Mouse (Mus musculus) naive thymus-derived CD4-positive, alpha-beta T cell, adult 2 months (primary cell): Measurements from ENCODE around the gene Samd15.
A peak's percentile ranks its signal among the peaks of the same experiment; 100 is the strongest.
"Not testable (repeated sequence)": the region's sequence is repeated elsewhere in the genome, so short reads cannot be mapped to it uniquely, and the experiment has no call there.

ENCODE experiments used
- DNase-seq: peaks from one replicate; pipeline ENCODE4 v3.0.0-alpha.2; 2011; ENCODE audit warnings: low read depth

Gene Samd15

DNA sequence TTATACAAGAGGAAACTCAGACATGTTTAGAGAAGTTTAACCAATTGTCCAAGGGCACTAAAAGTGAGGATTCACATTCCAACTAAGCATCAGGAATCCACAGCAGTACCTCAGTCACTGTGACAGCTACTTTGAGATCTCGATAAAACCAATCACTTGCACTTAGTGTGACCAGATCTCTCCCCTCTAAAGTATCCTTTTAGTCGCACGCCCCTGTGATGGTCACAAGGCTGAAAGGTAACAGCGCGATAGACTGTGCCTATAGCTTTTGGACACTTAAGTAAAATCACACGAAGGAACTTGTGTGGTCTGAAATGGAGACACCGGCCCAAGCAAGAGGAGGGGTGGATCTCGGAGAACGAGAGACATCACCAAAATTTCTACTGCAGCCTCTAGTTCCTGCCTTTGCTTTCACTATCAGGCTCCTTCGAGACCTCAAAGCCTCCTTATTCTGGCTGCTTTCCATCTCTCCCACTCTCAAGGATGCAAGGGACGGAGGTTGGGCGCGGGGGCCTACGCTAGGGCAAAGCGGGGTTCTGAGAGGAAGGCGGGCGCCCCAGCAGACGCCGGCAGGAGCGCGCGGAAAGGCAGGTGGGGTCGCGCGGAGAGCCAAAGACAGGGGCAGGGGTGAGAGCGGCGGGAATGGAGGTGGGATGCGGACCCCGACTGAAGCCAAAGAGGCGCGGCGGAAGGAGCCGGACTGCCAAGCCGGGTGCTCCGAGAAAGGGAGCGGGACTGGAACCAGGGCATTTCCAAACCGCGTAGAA, at the start of gene Samd15:
Samd15 (plus strand) TSS at position 518 of the 767 bp plus-strand sequence.
- DNase-seq: peak; percentile 61

DNA sequence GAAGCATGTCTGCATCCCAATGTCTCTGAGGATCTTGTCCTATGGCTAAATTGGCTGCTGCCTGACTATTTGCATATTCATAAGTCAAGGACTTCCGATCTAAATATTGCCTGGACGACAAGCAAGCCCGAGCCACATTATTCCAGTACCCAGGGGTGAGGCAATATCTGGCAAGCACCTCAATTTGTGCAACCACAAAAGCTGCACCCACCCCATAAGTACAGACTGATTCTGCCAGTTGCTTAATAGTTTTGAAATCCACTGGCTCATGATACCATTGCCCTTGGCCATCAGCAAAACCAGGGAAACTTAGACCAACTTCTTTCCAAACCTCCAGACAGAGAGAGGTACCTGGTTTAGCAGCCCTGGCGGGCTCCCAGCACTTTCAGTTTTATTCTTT, 45.1 kb upstream of the Samd15 start:
- not testable (repeated sequence) for DNase-seq

DNA sequence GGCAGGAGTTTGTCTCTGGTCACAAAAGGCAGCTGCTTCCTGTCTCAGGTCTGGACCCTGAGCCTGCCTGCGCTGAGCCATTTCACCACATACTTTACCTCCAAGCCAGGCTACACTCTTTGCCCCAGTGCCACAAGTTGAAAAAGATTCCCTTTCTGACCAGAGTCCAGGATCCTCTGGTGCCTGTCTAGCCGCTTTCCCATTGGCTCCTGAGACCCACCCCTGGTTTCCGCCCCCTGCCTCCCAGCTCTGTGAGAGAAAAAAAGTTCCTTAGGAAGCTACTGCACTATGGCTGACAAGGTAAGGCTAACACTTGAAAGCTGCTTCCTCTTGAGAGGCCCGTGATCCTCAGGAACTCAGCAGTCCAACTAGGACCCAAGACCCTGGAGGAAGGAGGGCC, 42.2 kb upstream of the Samd15 start:
- no peak for DNase-seq

DNA sequence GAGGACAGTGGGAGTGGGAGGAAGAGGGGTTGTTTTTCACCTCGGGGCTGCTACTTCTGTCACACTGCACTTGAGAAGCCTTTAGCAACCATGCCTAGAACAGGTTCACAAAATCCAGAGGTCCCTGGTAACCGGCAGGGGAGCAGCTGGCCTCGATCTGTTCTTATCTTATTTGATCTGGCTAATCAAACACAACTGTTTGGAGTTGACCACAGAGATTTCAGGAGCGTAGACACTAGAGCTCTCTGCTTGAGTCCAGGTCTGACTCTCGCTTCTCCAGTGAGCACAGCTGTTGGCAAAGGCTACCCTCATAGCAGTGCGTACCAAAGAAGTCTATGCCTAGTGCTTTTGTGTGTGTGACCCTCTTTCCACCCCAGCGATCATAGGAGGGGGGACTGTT, 41.4 kb upstream of the Samd15 start:
- DNase-seq: no peak

DNA sequence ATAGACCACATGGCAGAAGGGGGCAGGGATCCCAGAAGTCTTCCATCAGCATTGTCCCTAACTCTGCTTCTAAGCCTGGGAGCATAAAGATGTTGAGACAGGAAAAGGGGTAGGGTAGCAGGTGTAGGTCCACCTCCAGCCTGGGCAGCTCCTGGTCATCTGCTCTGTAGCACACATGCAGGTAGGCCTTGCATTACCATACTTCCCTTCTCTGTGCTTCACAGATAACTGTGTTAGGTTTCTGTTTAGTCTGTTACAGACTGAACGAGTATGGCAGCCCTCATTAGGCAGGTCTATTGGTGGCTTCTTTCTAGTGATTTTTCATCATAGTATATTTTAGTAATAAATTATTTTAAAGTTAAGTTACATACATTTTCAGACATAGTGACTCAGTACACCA, 39.2 kb upstream of the Samd15 start:
- no peak for DNase-seq

DNA sequence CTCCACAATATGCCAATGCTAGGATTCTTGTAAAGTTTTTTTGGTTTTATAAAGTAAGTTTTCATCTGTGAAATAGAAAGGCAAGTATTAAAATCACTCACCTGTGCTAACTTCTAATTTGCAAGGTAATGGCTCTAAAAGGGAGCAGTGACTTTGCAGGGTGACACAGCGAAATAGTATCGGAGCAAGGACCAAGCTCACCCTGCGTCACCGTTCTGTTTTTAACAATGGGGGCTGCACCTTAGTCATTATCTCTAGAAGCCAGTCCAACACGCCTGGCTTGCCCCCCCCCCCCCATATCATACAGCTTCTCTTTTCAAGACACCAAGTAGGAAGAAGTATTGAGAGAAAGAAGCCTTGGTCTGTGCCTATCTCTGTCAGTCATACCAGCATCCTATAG, 38.7 kb upstream of the Samd15 start:
- DNase-seq: no peak

DNA sequence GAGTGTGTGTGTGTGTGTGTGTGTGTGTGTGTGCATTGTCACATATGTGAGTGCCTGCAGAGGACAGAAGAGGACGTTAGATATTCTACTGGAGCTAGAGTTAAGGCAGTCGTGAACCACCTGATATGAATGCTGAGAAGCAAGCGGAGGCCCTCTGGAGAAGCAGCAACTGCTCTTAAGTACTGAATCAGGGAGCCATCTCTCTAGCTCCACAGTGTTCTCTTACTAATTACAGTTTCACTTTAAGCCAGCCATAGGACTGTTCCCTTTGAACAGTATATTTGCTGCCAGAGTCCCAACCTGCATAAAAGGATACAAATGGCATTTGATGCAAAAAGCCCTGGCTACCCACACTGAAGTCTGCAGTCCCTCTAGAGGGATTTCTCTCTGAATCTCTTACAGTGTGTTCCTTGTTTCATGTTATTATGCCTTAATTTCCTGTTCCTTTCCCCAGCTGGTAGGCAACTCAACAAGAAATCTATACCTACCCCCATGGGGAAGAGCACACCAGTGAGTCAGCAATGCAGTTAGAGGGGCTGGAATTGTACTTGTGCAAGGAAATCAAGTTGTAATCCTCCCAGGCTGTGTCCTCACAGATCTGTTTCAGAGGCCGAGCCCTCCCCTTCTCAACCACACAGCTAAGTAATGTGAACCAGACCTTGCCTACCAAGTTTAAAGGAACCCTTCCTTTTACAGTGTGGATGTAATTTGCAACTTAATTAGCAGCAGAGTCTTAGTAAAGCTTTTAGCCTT, 24.2 kb upstream of the Samd15 start:
- no peak for DNase-seq

DNA sequence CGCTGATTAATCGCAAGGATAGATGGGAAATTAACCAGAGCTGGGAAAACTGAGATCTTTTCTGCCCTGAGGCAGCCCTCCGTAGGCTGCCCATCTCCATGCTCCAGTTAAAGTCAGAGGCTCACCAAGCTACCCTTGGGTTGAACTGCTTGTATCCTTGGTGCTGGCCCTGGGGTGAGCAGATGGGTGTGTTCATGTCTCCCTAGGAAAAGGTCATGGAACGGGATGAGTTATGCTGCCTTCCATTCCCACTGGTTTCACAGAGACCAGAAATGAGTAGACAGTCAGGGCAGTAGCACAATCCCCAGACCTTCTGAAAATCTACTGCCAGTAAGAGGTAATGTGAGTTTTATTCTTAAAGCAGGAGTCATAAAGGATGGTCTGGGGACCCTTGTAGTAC, 21.9 kb upstream of the Samd15 start:
- no peak for DNase-seq

DNA sequence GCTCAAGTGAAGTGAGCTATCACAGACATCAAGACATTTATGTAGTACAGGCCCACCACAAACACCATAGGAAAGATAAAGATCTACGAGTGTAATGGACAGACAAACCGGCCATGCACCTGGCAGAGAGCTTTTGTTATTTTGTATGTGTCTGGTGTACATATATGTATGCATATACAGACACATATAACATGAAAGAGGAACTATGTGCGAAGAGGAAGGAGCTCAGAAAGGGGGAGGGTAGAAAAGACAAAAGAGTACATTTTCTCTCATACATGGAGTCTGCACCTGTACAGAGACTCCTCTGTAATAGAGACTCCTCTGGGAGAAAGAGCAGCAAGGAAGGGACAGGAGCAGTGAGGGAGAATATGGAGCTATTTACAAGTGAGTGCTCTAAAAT, 6.5 kb upstream of the Samd15 start:
- DNase-seq: no peak

DNA sequence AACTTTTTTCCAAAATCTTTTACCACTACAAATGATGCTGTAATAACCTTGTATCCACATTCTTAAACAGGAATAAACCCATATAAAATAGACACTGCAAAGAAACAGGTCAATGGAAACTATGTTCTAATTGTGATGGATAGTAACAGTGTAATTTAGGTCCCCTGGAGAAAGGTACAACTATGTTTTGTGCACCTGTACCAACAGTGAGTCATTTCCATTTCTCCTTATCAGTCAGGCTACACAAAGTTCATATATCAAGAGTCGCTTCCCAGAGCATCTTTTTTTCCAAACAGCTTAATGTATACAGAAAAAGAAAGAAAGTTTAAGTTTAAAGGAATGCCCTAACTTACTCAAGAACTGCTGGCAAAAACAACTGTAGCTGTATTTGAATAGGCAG, 4.5 kb upstream of the Samd15 start:
- no peak for DNase-seq

DNA sequence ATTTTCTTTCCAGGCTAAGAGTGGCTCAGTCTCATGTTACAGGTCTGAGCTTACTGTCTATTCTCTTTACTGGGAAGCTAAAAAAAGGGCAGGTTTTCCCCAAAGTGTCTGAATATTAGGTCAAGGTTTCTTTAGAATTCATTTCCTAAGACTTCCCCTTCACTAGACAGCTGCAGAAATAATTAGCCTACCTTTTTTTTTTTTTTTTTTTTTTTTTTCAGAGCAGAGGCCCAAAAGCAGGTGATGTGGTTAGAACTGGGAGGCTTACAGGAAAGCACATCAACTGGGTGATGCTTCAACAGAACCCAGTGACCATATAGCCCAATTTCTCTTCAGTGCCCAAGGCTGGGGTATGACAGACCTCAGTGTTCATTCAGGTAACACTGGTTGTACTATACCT, 3.2 kb upstream of the Samd15 start:
- DNase-seq: no peak

DNA sequence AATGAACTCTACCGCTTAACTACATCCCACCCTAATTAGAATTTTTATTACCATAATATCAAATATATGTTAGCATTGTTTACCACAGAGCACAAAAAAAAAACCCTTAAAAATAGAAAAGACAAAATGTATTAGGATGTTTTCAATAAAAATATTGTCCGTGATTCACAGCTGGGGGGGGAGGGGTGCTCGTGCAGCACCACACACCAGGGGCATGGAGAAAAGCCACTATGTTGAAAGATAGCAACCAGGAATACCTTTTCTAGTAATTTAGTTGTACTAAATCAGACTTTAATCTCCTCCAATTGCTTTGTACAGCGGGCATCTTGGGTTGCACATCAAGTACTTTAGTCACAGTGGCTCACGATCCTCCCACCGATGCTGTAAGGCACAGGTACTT, 731 bp upstream of the Samd15 start:
- peak; percentile 5 for DNase-seq

DNA sequence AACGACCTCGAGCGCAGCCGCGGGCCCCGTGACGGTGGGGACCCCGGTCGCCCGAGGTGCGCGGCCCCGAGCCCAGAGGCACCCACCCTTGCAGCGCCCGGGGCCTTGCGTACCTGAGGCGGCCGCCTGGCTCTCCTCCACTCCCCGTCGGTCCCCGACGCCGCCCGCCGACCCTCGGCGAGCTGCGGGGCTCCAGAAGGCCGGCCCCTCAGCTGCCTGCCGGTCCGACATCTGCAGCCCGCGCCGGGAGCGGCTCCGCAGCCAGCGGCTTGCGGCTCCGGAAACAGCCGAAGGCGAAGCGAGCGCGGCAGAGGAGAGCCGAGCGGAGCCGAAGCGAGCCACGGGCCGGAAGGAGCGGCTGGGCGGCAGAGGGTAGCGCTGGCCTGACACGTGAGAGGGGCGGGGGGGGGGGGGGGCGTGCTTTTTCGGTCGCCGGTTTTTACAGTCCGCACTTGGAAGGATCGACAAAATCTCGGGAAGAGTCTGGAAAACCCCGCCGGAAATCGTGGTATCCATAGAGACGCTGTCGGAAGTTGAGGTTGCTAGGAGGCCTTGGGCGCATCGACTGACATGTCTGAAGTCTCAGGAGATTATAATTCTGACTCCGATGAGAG, 557 bp downstream of the Samd15 start, which contains the start of gene Tmed8:
Tmed8 (minus strand) TSS at position 482 of the 614 bp plus-strand sequence.
- peak; percentile 81 for DNase-seq

DNA sequence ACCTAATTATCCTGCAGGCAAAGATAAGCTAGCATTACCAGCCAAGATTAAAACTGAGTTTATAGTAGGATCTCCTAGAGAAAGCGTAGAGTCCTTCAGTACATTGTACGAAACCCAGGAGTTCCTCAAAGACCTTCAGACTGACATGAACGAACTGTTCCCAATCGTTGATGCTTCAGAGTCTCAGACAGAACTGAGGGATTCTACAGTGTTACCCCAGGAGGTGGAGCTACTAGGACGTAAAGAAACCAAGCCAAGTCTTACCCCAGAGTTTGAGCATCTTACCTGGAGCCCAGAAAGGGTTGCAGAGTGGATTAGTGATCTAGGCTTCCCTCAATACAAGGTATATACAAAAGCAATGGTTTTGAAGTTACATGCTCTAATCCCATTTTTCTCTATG, 2.2 kb downstream of the Samd15 start:
- no peak for DNase-seq

DNA sequence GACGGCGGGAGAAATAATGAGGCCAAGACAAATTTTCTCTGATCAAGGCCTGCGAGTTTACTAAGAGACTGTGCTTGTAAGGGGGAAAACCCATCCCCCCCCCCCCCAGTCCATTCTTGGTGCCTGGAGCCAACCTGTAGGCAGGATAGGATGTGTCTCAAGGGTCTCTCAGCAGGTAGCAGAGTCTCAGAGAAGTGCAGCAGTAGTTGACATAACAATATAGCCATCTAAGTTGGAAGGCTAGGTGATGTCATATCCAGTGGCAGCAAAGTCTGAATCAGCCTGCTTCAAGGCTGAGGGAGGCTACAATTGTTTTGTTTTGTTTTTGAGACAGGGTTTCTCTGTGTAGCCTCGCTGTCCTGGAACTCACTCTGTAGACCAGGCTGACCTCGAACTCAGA, 6.3 kb downstream of the Samd15 start:
- DNase-seq: not testable (repeated sequence)

DNA sequence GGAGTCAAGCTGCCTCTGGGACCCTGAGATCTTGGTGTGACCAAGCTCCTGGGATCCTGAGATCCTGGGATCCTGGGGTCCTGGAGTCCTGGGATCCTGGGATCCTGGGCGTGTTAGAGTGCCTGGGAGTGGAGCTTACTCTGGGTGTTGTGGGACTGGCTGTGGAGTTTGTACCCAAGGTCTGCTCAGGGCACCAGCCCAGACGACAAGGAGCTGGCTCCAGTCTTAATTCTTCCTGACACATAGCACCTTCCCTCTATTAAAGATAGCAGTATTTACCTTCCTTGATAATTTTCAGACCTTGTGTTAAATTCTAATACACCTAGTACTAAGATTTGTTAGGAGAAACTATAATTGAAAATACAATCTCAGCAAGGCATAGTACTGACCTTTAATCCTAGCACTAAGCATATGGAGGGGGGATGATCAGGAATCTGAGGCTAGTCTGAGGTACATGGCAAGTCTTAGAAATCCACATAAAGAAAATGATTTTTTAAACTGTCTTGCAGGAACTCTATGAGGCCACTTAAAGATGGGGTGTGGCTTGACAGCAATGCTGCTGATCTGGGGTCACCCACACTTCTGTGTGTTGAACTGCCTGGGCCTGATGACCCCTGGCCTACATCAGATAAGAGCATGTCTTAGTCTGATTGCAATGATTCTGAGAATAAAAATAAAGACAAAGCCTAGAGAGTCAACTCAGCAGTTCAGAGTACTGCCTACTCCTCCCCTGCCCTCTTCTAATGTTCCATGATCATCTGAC, 13.5 kb downstream of the Samd15 start:
- no peak for DNase-seq

DNA sequence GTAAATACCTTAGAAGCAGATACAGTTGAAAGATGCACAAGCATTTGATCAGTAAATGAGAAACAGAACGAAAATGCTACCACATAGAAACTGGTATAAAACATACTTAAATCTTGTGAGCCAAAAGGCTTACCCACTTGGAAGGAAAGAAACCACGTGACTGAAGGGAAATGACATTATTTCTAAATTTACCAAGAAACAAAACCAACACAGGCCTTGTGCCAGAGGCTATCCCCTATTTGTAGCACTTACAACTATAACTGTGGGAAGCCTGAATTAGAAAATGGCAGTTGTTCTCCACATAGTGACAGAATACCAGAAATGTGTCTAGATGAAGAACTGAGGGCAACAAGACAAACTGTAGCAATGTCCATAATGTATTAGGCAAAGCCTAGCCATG, 16.5 kb downstream of the Samd15 start:
- DNase-seq: no peak

DNA sequence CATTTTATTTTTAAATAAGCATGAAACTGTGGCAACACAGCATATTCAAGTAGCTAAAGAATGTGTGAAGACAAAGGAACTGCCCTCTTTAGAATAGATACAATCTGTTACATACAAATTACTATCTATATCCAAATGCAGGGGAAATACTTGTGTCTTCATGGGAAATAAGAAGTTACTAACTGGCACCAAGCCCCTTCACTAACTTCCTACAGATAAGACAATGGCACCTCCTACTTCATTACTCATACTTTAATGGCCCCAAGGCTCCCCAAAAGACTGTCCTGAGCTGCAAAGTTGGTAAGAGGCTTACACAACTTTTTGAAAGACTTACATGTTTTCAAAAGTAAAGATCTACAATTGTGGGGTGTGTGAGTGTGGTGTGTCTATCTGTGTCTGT, 18.1 kb downstream of the Samd15 start:
- no peak for DNase-seq

DNA sequence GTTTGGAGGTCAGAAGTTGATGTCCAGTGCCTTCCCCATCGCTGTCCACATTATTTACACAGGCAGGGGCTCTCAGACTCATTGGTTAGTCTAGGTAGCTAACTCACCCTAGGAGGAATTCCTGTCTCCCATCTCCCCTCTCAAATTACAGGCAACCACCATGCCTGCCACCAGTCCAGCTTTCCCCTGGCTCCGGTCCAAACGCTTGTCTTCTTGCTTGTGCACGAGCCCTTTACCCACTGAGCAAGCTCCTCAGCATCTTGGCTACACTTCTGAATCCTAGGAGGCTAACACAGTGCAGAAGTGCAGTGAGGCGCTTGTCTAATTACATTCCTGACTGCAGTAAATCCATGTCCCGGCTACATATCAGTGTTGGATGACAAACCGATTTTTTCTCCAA, 19.8 kb downstream of the Samd15 start:
- no peak for DNase-seq

DNA sequence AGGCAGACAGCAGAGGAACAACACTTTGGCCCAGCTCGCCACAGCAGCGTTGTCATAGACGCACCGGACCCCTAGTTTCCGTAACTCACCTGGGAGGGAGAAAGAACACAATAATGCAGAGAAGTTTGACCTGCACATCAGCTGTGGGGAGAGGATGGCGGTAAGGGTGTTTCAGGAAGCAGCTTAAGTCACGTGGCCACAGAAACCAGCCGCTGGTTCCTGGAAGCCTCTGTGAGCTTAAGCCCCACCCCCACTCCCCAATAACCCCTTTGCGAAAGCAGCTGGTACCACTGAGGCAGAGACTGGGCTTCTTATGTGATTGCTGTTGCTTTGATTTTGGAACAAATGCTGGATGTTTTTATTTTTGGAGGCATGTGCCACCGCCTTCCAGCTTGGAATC, 25.4 kb downstream of the Samd15 start:
- DNase-seq: no peak

DNA sequence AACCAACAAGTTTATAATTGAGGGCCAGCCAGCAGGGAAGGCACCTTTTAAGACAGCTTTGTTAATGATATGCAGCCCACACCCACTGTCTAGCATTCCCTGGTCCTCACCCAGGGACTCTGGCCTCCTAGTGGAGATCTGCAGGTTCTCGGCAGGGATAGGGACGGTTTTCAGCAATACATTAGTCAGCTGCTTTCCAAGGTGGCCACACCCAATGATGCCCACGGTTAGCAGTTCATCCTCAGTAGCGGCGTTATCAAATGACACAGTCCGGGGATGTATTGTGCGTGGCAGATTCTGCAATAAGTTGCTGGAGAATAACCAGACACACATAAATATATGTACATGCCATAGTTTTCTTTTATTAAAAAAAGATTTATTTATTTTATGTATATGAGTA, 27.3 kb downstream of the Samd15 start:
- DNase-seq: no peak

DNA sequence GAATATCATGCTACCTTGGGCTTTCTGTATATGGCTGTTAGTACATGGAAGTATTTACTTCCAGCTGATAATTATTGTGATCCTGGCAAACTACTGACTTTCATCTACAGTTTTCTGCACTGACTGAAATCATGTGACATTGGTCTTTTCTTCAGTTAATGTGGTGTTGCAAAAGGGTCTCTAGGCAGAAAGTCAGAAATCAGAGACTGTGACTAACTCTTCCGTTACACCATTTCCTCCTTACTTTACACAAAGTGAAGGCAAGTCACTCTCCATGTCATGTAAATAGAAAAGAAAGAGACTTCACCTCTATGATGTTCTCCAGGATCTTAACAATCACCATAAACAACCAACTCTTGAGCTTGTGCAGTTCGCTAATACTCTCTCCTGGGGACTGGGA, 30.1 kb downstream of the Samd15 start:
- DNase-seq: no peak
